Mouse (Mus musculus) CH12F3 (cell line): ENCODE measurements around the gene Mpg.

ENCODE experiments used
- in situ Hi-C: fragments of 300-500 bp; cut with MboI; formaldehyde crosslinking; loops from 2 replicates; pipeline ENCODE4 v1.14.3; 2020; ENCODE audit warnings: low sequenced_read_pairs

Mpg gene

DNA sequence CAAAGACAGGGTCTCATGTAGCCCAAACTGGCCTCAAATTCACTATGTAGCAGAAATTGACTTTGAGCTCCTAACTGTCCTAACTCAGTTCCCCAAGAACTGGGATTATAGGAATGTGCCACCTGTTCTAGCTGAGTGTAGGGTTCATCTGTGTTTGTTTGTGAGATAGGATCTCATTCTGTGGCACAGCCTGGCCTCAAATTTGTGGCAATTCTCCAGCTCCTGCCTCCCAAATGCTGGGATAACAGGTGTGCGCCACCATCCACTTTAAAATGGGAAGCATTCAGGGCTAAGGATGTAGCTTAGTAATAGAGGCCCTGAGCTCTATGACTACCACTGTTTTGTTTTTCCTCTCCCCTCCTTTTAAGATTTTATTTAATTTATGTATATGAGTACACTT lies 26.8 kb downstream of the Mpg start:
- in situ Hi-C loops: no loop called here

- in situ Hi-C loops: no loop called here
Observed at GRCm38 (mm10) chr11:32256146-32256545, 29.8 kb downstream of the Mpg start.

- in situ Hi-C loops: no loop called here
Observed at GRCm38 (mm10) chr11:32256566-32256965, 30.3 kb downstream of the Mpg start.

DNA sequence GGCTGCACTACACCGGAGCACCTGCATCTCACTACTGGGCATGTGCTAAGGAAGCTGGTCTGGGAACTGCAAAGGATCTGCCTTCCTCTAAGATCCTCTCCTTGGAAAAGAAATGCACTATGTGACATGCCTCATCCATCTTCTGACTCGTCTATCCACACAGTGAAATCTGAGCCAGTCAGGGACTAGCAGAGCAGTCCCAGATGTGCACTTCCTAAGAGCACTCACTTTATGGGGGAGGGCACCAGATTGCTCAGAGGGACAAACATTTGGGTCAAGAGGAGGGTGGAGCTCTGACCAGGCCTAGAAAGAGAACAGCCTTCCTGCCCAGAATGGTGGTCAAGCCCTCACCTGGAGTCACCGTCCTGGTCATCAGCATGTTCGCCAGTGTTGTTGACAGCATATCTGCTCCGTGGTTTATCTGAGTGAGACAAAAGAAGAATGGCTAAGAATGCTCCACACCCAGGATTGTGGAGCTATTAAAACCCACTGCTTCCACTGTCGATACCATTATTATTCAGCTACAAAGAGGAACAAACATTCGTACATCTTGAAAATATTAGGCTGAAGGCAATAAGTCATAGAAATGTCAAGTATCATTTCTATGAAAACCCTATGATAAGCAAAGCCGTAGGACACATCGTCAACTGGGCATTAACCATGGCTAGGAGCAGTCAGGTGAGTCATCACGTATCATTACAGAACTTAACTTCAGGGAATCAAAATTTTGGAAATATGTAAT lies 36.5 kb downstream of the Mpg start:
- in situ Hi-C loops: no loop called here

- in situ Hi-C loops: no loop called here
Observed at GRCm38 (mm10) chr11:32265117-32265738, 38.9 kb downstream of the Mpg start.

DNA sequence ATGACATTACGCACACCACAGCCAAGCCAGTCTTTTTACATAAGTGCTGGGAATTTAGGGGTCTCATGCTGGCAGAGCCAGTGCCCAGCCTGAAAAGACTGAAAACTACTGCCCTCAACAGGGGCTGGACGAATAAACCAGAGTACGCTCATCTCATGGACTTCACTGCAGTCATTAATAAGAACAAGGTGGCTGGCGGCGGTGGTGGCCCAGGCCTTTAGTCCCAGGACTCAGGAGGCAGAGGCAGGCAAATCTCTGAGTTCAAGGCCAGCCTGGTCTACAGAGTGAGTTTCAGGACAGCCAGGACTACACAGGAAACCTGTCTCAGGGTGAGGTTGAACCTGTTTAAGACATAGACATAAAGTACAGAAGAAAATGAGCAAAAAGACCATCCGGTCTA lies 39.9 kb downstream of the Mpg start:
- in situ Hi-C loops: no loop called here

DNA sequence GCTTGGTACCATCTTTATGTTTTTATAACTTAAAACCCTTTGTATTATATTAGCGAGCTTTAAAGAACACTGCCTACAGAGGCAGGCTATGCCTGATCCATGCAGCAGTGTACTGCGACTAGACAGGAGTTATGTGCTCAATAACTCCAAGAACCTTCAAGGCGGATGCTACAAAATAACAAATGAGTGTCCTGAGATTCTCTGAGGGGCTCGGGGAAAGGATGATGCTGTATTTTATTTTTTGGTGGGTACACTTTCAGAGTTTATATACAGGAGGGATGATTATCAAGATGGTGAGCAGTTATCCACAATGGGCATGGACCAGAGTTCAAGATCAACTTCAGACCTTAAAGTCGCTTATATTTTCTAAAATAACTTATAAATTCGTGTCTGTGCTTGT lies 40.5 kb downstream of the Mpg start:
- in situ Hi-C loops: no loop called here

DNA sequence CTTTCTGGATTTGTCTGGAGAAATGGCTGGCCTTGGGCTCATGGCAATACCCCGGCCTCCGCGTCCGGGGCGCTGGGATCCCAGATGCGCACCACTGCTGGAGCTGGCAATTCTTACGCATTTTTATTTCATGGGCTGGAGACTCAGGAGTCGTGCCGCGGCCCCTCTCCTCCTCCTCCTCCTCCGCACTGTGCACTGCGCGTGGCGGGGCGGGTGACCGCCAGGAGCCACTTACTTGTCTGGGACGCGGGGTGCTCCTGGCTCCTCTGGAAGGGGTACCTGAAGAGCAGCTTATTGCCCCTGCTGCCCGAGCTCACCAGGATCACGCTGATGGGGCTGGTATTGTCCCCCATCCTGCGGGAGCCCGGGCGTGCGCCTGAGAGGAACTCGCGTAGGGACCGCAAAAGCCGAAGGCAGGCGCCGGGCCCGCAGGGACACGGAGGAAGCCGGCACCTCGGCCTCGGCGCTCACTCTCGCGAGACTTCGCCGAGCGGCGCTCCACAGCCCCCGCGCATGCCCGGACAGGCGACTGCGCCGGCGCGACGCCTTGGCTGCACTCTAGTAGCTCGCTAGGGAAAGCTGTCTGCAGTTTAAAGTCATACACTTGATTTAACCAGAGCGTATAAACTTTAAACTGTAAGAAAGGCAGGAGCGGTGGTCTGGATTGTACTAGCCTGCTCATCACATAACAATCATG lies 41.0 kb downstream of the Mpg start, which contains the start of gene Nprl3:
TSS of gene Nprl3 (minus strand) at position 520 of the 697 bp plus-strand sequence.
- in situ Hi-C loops: no loop called here

- in situ Hi-C loops: no loop called here
Observed at GRCm38 (mm10) chr11:32267964-32268363, 41.7 kb downstream of the Mpg start.

DNA sequence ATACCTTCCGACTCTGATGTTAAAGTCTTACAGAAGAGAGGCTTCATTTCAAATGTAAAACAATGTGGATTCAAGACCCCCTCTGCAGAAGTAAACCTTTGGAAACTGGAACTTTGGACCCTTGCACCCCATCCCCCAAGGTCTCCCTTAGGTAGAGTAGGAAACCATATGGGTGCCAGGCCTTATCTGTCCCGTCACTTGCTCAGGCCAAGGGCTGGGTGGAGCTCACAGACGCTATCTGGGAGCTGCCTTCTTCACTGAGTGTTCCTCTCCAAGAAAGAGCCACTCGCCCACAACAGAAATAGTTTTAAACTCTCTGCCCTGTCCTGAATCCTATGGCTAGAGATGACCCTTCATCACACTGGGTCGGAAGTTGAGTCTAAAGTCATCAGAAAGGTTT lies 42.6 kb downstream of the Mpg start:
- in situ Hi-C loops: no loop called here

DNA sequence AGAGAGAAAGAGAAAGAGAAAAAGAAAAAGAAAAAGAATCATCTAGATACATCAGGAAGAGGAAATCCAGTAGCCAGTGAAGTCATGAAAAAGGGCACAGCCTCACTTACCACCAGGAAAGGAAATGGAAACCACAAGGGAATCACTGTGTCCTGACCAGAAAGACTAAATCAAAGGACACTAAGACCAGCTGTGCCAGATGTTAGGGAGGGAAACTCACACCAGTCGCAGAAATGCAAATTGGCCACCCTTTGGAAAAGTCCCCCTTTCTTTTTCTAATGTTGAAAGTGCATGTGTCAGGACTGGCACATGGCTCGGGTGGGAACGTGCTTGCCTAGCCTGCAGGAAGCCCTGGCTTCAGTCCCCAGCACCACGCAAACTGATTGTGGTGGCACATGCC lies 44.9 kb downstream of the Mpg start:
- in situ Hi-C loops: no loop called here

GRCm38 (mm10) chr11:32276347-32276746 lies 50.0 kb downstream of the Mpg start, which contains the start of gene Hba-x:
Gene Hba-x, plus strand, starts transcription at chr11:32276400.
- in situ Hi-C loops: no loop called here

- in situ Hi-C loops: no loop called here
Observed at GRCm38 (mm10) chr11:32277736-32278457, 51.6 kb downstream of the Mpg start.

DNA sequence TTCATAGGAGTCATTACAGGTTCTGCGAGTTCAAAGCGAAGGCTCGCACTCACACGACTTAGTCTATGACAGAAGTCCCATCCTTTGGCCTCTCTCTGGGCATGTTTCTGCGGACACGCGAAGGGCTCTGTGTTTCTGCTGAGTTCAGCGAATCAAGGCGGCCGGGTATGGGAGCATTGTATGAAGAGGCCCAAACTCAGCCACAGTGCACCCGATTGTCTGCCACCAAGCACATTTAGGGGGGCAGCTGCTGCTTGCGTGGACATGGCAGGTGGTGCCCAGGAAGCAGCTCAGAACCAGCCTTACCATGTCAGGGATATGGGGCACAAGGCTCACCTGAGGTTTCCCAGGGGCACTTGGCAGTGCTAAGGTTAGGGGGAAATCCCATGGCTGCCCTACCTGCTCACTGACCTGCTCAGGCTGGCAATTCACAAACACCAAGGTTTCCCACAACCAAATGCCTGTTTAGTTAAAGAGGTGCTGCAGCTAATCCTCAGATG lies 52.2 kb downstream of the Mpg start:
- in situ Hi-C loops: no loop called here

GRCm38 (mm10) chr11:32280646-32281045 lies 54.3 kb downstream of the Mpg start:
- in situ Hi-C loops: no loop called here

DNA sequence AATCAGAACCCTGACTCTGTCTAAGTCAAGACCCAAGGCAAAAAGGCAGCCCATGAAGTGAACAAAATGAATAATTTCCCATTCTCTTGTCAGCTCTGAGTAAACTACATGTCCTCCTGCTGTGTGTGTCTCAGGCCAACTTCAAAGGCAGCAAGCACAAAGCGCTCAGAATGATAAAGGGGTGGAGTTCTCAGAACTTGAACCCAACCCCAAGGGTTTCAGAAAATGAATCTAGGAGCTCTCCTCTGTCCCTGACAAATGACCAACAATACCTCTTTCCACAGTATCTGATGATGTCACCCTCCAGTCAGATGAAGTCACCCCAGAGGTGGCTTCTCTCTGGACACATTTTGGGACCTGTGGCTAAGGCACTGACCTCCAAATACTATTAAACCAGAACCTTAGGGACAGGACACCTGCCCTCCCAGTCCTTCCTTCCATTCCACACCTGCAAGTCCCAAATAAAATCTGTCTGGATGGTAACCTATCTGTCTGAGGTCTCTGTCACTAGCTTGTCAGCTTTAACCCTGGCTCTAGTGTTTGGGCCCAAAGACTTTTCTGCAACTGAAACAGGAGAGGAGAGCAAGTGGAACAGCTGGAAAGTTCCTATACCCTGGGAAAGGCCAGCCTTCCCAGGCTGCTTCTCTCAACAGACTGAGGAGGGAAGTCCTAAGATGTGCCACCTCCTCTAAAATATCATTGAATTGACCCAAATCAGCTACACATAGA lies 55.3 kb downstream of the Mpg start:
- in situ Hi-C loops: no loop called here
